In the genomic region with DNA sequence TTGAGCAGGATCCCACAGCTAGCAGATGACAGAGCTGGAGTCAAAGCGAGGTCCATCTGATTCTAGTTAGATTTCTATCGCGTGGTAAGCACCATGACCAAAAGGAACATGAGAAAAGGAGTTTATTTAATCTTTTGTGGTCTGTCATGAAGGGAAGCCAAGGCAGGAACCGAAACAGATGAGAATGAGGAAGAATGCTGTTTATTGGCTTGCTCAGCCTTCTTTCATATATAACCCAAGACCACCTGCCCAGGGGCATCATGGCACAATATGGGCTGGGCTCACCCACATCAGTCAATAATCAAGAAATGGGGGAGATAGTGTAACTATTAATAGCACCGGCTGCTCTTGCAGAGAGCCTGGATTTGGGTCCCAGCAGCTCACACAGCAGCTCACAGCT, we compare ENCODE assay signal across 16 mouse cellular contexts. TPM values are rescaled to one million over a fixed set of nuclear protein-coding genes. Genes with fewer than 3 reads are reported as not detected.
"Had no signal": no experiment of that assay in that cellular context is flagged by ENCODE, and none has a peak within 500 bp of the region (broad histone marks: within the 10 kb centered on the region; RNA-seq: fewer than 3 reads in every experiment).

No protein-coding gene starts in this region.

- H3K4me2 ChIP-seq: limb, embryonic 12.5 days; liver, embryonic 11.5 days; liver, embryonic 15.5 days; lung, embryonic 14.5 days; midbrain, embryonic 11.5 days; midbrain, embryonic 15.5 days; neural tube, embryonic 13.5 days; stomach, embryonic 15.5 days had no signal

- H3K36me3 ChIP-seq: limb, embryonic 12.5 days; liver, embryonic 15.5 days; midbrain, embryonic 15.5 days; neural tube, embryonic 13.5 days; stomach, embryonic 15.5 days had no signal

- H3K9me3 ChIP-seq: limb, embryonic 12.5 days; liver, embryonic 15.5 days; megakaryocyte, embryonic 14.5 days; midbrain, embryonic 15.5 days; neural tube, embryonic 13.5 days; stomach, embryonic 15.5 days had no signal

- H3K27me3 ChIP-seq: liver, embryonic 15.5 days; midbrain, embryonic 15.5 days; neural tube, embryonic 13.5 days had no signal

- H3K9ac ChIP-seq: limb, embryonic 12.5 days; liver, embryonic 15.5 days; lung, embryonic 14.5 days; midbrain, embryonic 15.5 days; neural tube, embryonic 13.5 days; stomach, embryonic 15.5 days had no signal

- H3K4me1 ChIP-seq: limb, embryonic 12.5 days; liver, embryonic 15.5 days; megakaryocyte, embryonic 14.5 days; midbrain, embryonic 15.5 days; neural tube, embryonic 13.5 days; stomach, embryonic 15.5 days had no signal

- H3K4me3 ChIP-seq: layer of hippocampus, adult 2 months; limb, embryonic 12.5 days; liver, embryonic 15.5 days; megakaryocyte, embryonic 14.5 days; midbrain, embryonic 15.5 days; neural tube, embryonic 13.5 days; stomach, embryonic 15.5 days had no signal

- DNase-seq: kidney, adult 9 months; kidney, postnatal 10 days; kidney, postnatal 4 days; lung, embryonic 14.5 days; lung, postnatal 14 days; right cerebral cortex, postnatal 14 days; thymus, postnatal 36 days had no signal

- ATAC-seq: midbrain, embryonic 15.5 days had no signal

- H3K27ac ChIP-seq: layer of hippocampus, adult 2 months; limb, embryonic 12.5 days; liver, embryonic 15.5 days; midbrain, embryonic 15.5 days; neural tube, embryonic 13.5 days; stomach, embryonic 15.5 days had no signal

RNA-seq across cellular contexts. Expression of gene Hrh1, which starts 33.0 kb away (rescaled TPM):
- polyA plus RNA-seq: lung, embryonic 14.5 days had no signal
